Mouse (Mus musculus): ENCODE measurements around the gene Tnxb. TPM values are rescaled to one million over a fixed set of nuclear protein-coding genes. Genes with fewer than 3 reads are reported as not detected.
"Not testable (repeated sequence)": the region's sequence is repeated elsewhere in the genome, so short reads cannot be mapped to it uniquely, and the experiment has no call there.

The Tnxb gene
- polyA plus RNA-seq, 1 experiment from 2014 or later, result not detected

GRCm38 (mm10) chr17:34714908-34715445 is 44.6 kb downstream of the Tnxb start:
- not testable (repeated sequence) for H3K9ac ChIP-seq (ENCODE audit: low read length); H3K4me1 ChIP-seq (ENCODE audit: control insufficient read depth, insufficient read depth, low read length); H3K27ac ChIP-seq (replicated peaks; ENCODE audit: low read depth, low read length); DNase-seq (ENCODE audit: low spot score); H3K36me3 ChIP-seq (ENCODE audit: control insufficient read depth, insufficient read depth, low read length); H3K4me3 ChIP-seq (ENCODE audit: low read depth, low read length); H3K27me3 ChIP-seq (ENCODE audit: control insufficient read depth, insufficient read depth, low read length); ATAC-seq (ENCODE audit: insufficient number of reproducible peaks, low FRiP score, low TSS enrichment, low read depth); H3K9me3 ChIP-seq (ENCODE audit: control insufficient read depth, low read length); H3K4me2 ChIP-seq (ENCODE audit: low read depth, severe bottlenecking)
- 77% methylated on average over 5 of the region's 5 CpGs for WGBS

GRCm38 (mm10) chr17:34715451-34715850 is 45.1 kb downstream of the Tnxb start:
- not testable (repeated sequence) for ATAC-seq (ENCODE audit: insufficient number of reproducible peaks, low FRiP score, low TSS enrichment, low read depth); DNase-seq (ENCODE audit: low spot score); H3K36me3 ChIP-seq (ENCODE audit: control insufficient read depth, insufficient read depth, low read length); H3K27me3 ChIP-seq (ENCODE audit: control insufficient read depth, insufficient read depth, low read length); H3K4me2 ChIP-seq (ENCODE audit: low read depth, severe bottlenecking); H3K9me3 ChIP-seq (ENCODE audit: control insufficient read depth, low read length); H3K9ac ChIP-seq (ENCODE audit: low read length); H3K27ac ChIP-seq (replicated peaks; ENCODE audit: low read depth, low read length); H3K4me3 ChIP-seq (ENCODE audit: low read depth, low read length); H3K4me1 ChIP-seq (ENCODE audit: control insufficient read depth, insufficient read depth, low read length)
- WGBS, result 88% methylated on average over 6 of the region's 7 CpGs

- Histone ChIP-seq H3K4me1 (ENCODE audit: control insufficient read depth, insufficient read depth, low read length) (no peaks in the 10 kb centered on the region), H3K27ac (replicated peaks; ENCODE audit: low read depth, low read length) (no peak overlapping the region), H3K9ac (ENCODE audit: low read length) (no peak overlapping the region), H3K4me2 (ENCODE audit: low read depth, severe bottlenecking) (no peak overlapping the region), H3K4me3 (ENCODE audit: low read depth, low read length) (no peak overlapping the region), H3K9me3 (ENCODE audit: control insufficient read depth, low read length) (no peaks in the 10 kb centered on the region), H3K27me3 (ENCODE audit: control insufficient read depth, insufficient read depth, low read length) (no peaks in the 10 kb centered on the region), H3K36me3 (ENCODE audit: control insufficient read depth, insufficient read depth, low read length) (no peaks in the 10 kb centered on the region)
- WGBS, result 88% methylated on average over 15 of the region's 15 CpGs
- ATAC-seq (ENCODE audit: insufficient number of reproducible peaks, low FRiP score, low TSS enrichment, low read depth) (no peak), DNase-seq (ENCODE audit: low spot score) (no peak)
These were observed 45.9 kb downstream of the Tnxb start for GRCm38 (mm10) chr17:34716247-34716646.

- H3K27ac ChIP-seq (replicated peaks; ENCODE audit: low read depth, low read length), result no peak overlapping the region
- H3K9ac ChIP-seq (ENCODE audit: low read length), result no peak overlapping the region
- no peak overlapping the region for H3K4me3 ChIP-seq (ENCODE audit: low read depth, low read length)
- DNase-seq (ENCODE audit: low spot score), result no peak
- 85% methylated on average over 11 of the region's 11 CpGs for WGBS
- no peaks in the 10 kb centered on the region for H3K36me3 ChIP-seq (ENCODE audit: control insufficient read depth, insufficient read depth, low read length)
- ATAC-seq (ENCODE audit: insufficient number of reproducible peaks, low FRiP score, low TSS enrichment, low read depth), result no peak; the same call in 1 of the 2 replicates
- no peak overlapping the region for H3K4me2 ChIP-seq (ENCODE audit: low read depth, severe bottlenecking)
- H3K9me3 ChIP-seq (ENCODE audit: control insufficient read depth, low read length), result no peaks in the 10 kb centered on the region
- H3K27me3 ChIP-seq (ENCODE audit: control insufficient read depth, insufficient read depth, low read length), result no peaks in the 10 kb centered on the region
- no peaks in the 10 kb centered on the region for H3K4me1 ChIP-seq (ENCODE audit: control insufficient read depth, insufficient read depth, low read length)
These were observed 47.1 kb downstream of the Tnxb start for GRCm38 (mm10) chr17:34717401-34717800.

DNA sequence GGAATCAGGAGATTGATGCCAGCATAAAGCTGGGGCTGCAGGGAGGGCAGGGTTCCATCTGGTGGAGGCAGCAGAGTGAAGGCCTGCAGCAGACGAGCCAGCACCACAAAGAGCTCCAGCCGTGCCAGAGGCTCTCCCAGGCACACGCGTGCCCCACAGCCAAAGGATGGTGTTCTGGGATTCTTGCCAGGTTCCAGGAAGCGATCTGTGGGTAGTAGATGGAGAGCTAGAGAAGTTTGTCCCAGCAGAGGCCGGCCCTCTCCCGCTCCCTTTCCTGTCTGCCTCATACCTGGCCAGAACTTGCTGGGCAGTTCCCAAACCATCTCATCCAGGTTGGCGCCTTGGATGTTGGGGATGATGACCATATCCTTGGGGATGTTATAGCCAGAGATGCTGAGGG is 49.6 kb downstream of the Tnxb start:
- not testable (repeated sequence) for H3K27me3 ChIP-seq (ENCODE audit: control insufficient read depth, insufficient read depth, low read length); ATAC-seq (ENCODE audit: insufficient number of reproducible peaks, low FRiP score, low TSS enrichment, low read depth); H3K4me3 ChIP-seq (ENCODE audit: low read depth, low read length); H3K4me1 ChIP-seq (ENCODE audit: control insufficient read depth, insufficient read depth, low read length); H3K36me3 ChIP-seq (ENCODE audit: control insufficient read depth, insufficient read depth, low read length); H3K9me3 ChIP-seq (ENCODE audit: control insufficient read depth, low read length); H3K9ac ChIP-seq (ENCODE audit: low read length); H3K4me2 ChIP-seq (ENCODE audit: low read depth, severe bottlenecking); H3K27ac ChIP-seq (replicated peaks; ENCODE audit: low read depth, low read length); DNase-seq (ENCODE audit: low spot score)
- WGBS, result 81% methylated on average over 8 of the region's 8 CpGs

DNA sequence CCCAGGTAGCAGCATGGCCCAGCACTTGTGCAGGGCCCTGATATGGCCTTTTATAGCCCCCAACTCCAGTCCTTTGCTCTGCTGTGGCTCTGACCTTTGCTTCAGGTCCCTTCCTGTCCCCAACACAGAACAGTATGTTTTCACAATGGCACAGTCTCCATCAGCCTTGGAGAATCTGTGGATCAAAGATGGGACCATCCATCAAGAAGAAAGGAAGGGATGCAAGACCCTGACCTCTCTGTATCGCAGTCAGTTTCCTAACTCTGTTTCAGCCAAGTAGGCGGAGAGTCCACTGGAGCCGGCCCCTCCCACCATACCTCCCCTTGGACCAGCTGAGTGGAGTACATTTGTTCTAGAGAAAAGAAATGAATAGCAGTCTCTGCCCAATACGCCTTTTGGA is 51.9 kb downstream of the Tnxb start:
- H3K36me3 ChIP-seq (ENCODE audit: control insufficient read depth, insufficient read depth, low read length); H3K27ac ChIP-seq (replicated peaks; ENCODE audit: low read depth, low read length); ATAC-seq (ENCODE audit: insufficient number of reproducible peaks, low FRiP score, low TSS enrichment, low read depth); H3K4me2 ChIP-seq (ENCODE audit: low read depth, severe bottlenecking); H3K4me3 ChIP-seq (ENCODE audit: low read depth, low read length); DNase-seq (ENCODE audit: low spot score); H3K27me3 ChIP-seq (ENCODE audit: control insufficient read depth, insufficient read depth, low read length); H3K4me1 ChIP-seq (ENCODE audit: control insufficient read depth, insufficient read depth, low read length); H3K9me3 ChIP-seq (ENCODE audit: control insufficient read depth, low read length); H3K9ac ChIP-seq (ENCODE audit: low read length): not testable (repeated sequence)
- WGBS, result 96% methylated on average over 1 of the region's 4 CpGs

- no peak for DNase-seq (ENCODE audit: low spot score)
- WGBS, result 77% methylated on average over 4 of the region's 4 CpGs
- Histone ChIP-seq H3K4me3 (ENCODE audit: low read depth, low read length) (no peak overlapping the region), H3K9me3 (ENCODE audit: control insufficient read depth, low read length) (no peaks in the 10 kb centered on the region), H3K36me3 (ENCODE audit: control insufficient read depth, insufficient read depth, low read length) (no peaks in the 10 kb centered on the region), H3K4me2 (ENCODE audit: low read depth, severe bottlenecking) (no peak overlapping the region), H3K27me3 (ENCODE audit: control insufficient read depth, insufficient read depth, low read length) (no peaks in the 10 kb centered on the region), H3K4me1 (ENCODE audit: control insufficient read depth, insufficient read depth, low read length) (no peaks in the 10 kb centered on the region), H3K9ac (ENCODE audit: low read length) (no peak overlapping the region), H3K27ac (replicated peaks; ENCODE audit: low read depth, low read length) (no peak overlapping the region)
- ATAC-seq (ENCODE audit: insufficient number of reproducible peaks, low FRiP score, low TSS enrichment, low read depth), result no peak
These were observed 52.7 kb downstream of the Tnxb start for GRCm38 (mm10) chr17:34723066-34723465.

GRCm38 (mm10) chr17:34727887-34728286 is 57.6 kb downstream of the Tnxb start:
- Histone ChIP-seq H3K4me3 (ENCODE audit: low read depth, low read length) (no peak overlapping the region), H3K27me3 (ENCODE audit: control insufficient read depth, insufficient read depth, low read length) (no peaks in the 10 kb centered on the region), H3K27ac (replicated peaks; ENCODE audit: low read depth, low read length) (no peak overlapping the region), H3K9me3 (ENCODE audit: control insufficient read depth, low read length) (no peaks in the 10 kb centered on the region), H3K4me2 (ENCODE audit: low read depth, severe bottlenecking) (no peak overlapping the region), H3K9ac (ENCODE audit: low read length) (no peak overlapping the region), H3K4me1 (ENCODE audit: control insufficient read depth, insufficient read depth, low read length) (no peaks in the 10 kb centered on the region), H3K36me3 (ENCODE audit: control insufficient read depth, insufficient read depth, low read length) (no peaks in the 10 kb centered on the region)
- DNase-seq (ENCODE audit: low spot score) (no peak), ATAC-seq (ENCODE audit: insufficient number of reproducible peaks, low FRiP score, low TSS enrichment, low read depth) (no peak)
- WGBS, result 91% methylated on average over 2 of the region's 2 CpGs

DNA sequence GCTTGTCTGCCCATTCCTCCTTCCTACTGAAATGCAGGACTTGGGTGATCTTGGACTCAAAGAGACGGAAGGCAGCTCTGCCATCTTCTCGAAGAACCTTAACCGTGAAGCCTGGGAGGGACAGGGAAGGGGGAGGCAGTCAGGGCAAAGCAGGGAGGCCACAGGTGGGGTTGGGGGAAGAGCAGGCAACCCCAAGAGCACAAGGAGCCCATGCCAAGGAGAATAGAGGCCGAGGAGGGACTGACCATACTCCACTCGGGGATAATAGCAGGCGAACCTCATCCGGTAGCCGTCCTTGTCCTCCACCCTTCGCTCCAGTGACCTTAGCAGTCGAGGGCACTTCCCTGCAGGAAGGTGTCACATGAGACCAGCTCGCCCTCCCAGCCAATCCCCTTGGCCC is 58.8 kb downstream of the Tnxb start:
- not testable (repeated sequence) for ATAC-seq (ENCODE audit: insufficient number of reproducible peaks, low FRiP score, low TSS enrichment, low read depth); H3K4me1 ChIP-seq (ENCODE audit: control insufficient read depth, insufficient read depth, low read length); H3K36me3 ChIP-seq (ENCODE audit: control insufficient read depth, insufficient read depth, low read length); H3K27me3 ChIP-seq (ENCODE audit: control insufficient read depth, insufficient read depth, low read length); H3K4me3 ChIP-seq (ENCODE audit: low read depth, low read length); H3K9me3 ChIP-seq (ENCODE audit: control insufficient read depth, low read length); H3K9ac ChIP-seq (ENCODE audit: low read length); H3K27ac ChIP-seq (replicated peaks; ENCODE audit: low read depth, low read length); DNase-seq (ENCODE audit: low spot score); H3K4me2 ChIP-seq (ENCODE audit: low read depth, severe bottlenecking)
- 74% methylated on average over 11 of the region's 11 CpGs for WGBS
